Mouse (Mus musculus): ENCODE measurements at regions not wholly inside any gene's neighbourhood (a gene's known extent, or its start where the extent isn't known, plus 50 kb on each side); places are given as distances from the start of the nearest gene placed in this dataset.

- H3K9me3 ChIP-seq (ENCODE audit: control insufficient read depth, low read length), result no peaks in the 10 kb centered on the region
- no peak overlapping the region for H3K4me3 ChIP-seq (replicated peaks; ENCODE audit: low read length)
- ATAC-seq (ENCODE audit: low FRiP score, low read depth) (no peak), DNase-seq (ENCODE audit: low spot score) (no peak)
- no peak for TF ChIP-seq POLR2A (IDR thresholded peaks at IDR 0.05; ENCODE audit: borderline replicate concordance, extremely low read depth, insufficient read depth, insufficient read length)
- H3K27ac ChIP-seq (replicated peaks; ENCODE audit: low read depth, low read length), result no peak overlapping the region
- WGBS, result 71% methylated on average over 6 of the region's 6 CpGs
- no peaks in the 10 kb centered on the region for H3K27me3 ChIP-seq (ENCODE audit: control insufficient read depth, insufficient read depth, low read length)
- H3K4me2 ChIP-seq (replicated peaks; ENCODE audit: low read depth, low read length, severe bottlenecking), result no peak overlapping the region
- no peak overlapping the region for H3K9ac ChIP-seq (ENCODE audit: low read depth, low read length, severe bottlenecking)
- 0 out of 2 replicates have a peak, but pooled peaks cover 4% of the 10 kb centered on the region for H3K4me1 ChIP-seq (ENCODE audit: control insufficient read depth, insufficient read depth, low read length)
- no peaks in the 10 kb centered on the region for H3K36me3 ChIP-seq (ENCODE audit: control insufficient read depth, insufficient read depth, low read length)
These were observed 55.8 kb upstream of the Arntl start for GRCm38 (mm10) chr7:113151499-113151898.

- no peaks in the 10 kb centered on the region for H3K36me3 ChIP-seq (ENCODE audit: control insufficient read depth, insufficient read depth, low read length)
- TF ChIP-seq POLR2A (IDR thresholded peaks at IDR 0.05; ENCODE audit: borderline replicate concordance, extremely low read depth, insufficient read depth, insufficient read length), result no peak
- H3K4me1 ChIP-seq (ENCODE audit: control insufficient read depth, insufficient read depth, low read length), result no peaks in the 10 kb centered on the region
- no peak for DNase-seq (ENCODE audit: low spot score)
- no peaks in the 10 kb centered on the region for H3K27me3 ChIP-seq (ENCODE audit: control insufficient read depth, insufficient read depth, low read length)
- no peak for ATAC-seq (ENCODE audit: low FRiP score, low read depth)
- no peak overlapping the region for H3K4me2 ChIP-seq (replicated peaks; ENCODE audit: low read depth, low read length, severe bottlenecking)
- H3K9ac ChIP-seq (ENCODE audit: low read depth, low read length, severe bottlenecking), result no peak overlapping the region
- 92% methylated on average over 2 of the region's 2 CpGs for WGBS
- no peaks in the 10 kb centered on the region for H3K9me3 ChIP-seq (ENCODE audit: control insufficient read depth, low read length)
- no peak overlapping the region for H3K4me3 ChIP-seq (replicated peaks; ENCODE audit: low read length)
- no peak overlapping the region for H3K27ac ChIP-seq (replicated peaks; ENCODE audit: low read depth, low read length)
These were observed 53.9 kb upstream of the Arntl start for GRCm38 (mm10) chr7:113153386-113153785.

GRCm38 (mm10) chr7:113154066-113154465 is 53.2 kb upstream of the Arntl start:
- 76% methylated on average over 4 of the region's 4 CpGs for WGBS
- Histone ChIP-seq H3K4me2 (replicated peaks; ENCODE audit: low read depth, low read length, severe bottlenecking) (no peak overlapping the region), H3K4me1 (ENCODE audit: control insufficient read depth, insufficient read depth, low read length) (no peaks in the 10 kb centered on the region), H3K27me3 (ENCODE audit: control insufficient read depth, insufficient read depth, low read length) (no peaks in the 10 kb centered on the region), H3K4me3 (replicated peaks; ENCODE audit: low read length) (no peak overlapping the region), H3K36me3 (ENCODE audit: control insufficient read depth, insufficient read depth, low read length) (no peaks in the 10 kb centered on the region), H3K9me3 (ENCODE audit: control insufficient read depth, low read length) (no peaks in the 10 kb centered on the region), H3K27ac (replicated peaks; ENCODE audit: low read depth, low read length) (no peak overlapping the region), H3K9ac (ENCODE audit: low read depth, low read length, severe bottlenecking) (no peak overlapping the region)
- DNase-seq (ENCODE audit: low spot score) (no peak), ATAC-seq (ENCODE audit: low FRiP score, low read depth) (no peak)
- TF ChIP-seq POLR2A (IDR thresholded peaks at IDR 0.05; ENCODE audit: borderline replicate concordance, extremely low read depth, insufficient read depth, insufficient read length), result no peak

GRCm38 (mm10) chr7:113156366-113156765 is 50.9 kb upstream of the Arntl start:
- WGBS, result 77% methylated on average over 5 of the region's 5 CpGs
- ATAC-seq (ENCODE audit: low FRiP score, low read depth), result no peak
- Histone ChIP-seq H3K4me1 (ENCODE audit: control insufficient read depth, insufficient read depth, low read length) (no peaks in the 10 kb centered on the region), H3K27ac (replicated peaks; ENCODE audit: low read depth, low read length) (no peak overlapping the region), H3K4me3 (replicated peaks; ENCODE audit: low read length) (no peak overlapping the region), H3K4me2 (replicated peaks; ENCODE audit: low read depth, low read length, severe bottlenecking) (no peak overlapping the region), H3K27me3 (ENCODE audit: control insufficient read depth, insufficient read depth, low read length) (no peaks in the 10 kb centered on the region), H3K9ac (ENCODE audit: low read depth, low read length, severe bottlenecking) (no peak overlapping the region), H3K36me3 (ENCODE audit: control insufficient read depth, insufficient read depth, low read length) (no peaks in the 10 kb centered on the region), H3K9me3 (ENCODE audit: control insufficient read depth, low read length) (no peaks in the 10 kb centered on the region)
- no peak for TF ChIP-seq POLR2A (IDR thresholded peaks at IDR 0.05; ENCODE audit: borderline replicate concordance, extremely low read depth, insufficient read depth, insufficient read length)
- no peak for DNase-seq (ENCODE audit: low spot score)

GRCm38 (mm10) chr7:113156861-113157747 is 50.2 kb upstream of the Arntl start:
- no peaks in the 10 kb centered on the region for H3K27me3 ChIP-seq (ENCODE audit: control insufficient read depth, insufficient read depth, low read length)
- 82% methylated on average over 12 of the region's 12 CpGs for WGBS
- no peak for ATAC-seq (ENCODE audit: low FRiP score, low read depth)
- TF ChIP-seq POLR2A (IDR thresholded peaks at IDR 0.05; ENCODE audit: borderline replicate concordance, extremely low read depth, insufficient read depth, insufficient read length), result no peak
- no peaks in the 10 kb centered on the region for H3K9me3 ChIP-seq (ENCODE audit: control insufficient read depth, low read length)
- no peak for DNase-seq (ENCODE audit: low spot score)
- H3K36me3 ChIP-seq (ENCODE audit: control insufficient read depth, insufficient read depth, low read length), result no peaks in the 10 kb centered on the region
- no peak overlapping the region for H3K4me3 ChIP-seq (replicated peaks; ENCODE audit: low read length)
- H3K4me1 ChIP-seq (ENCODE audit: control insufficient read depth, insufficient read depth, low read length), result no peaks in the 10 kb centered on the region
- no peak overlapping the region for H3K4me2 ChIP-seq (replicated peaks; ENCODE audit: low read depth, low read length, severe bottlenecking)
- no peak overlapping the region for H3K27ac ChIP-seq (replicated peaks; ENCODE audit: low read depth, low read length)
- no peak overlapping the region for H3K9ac ChIP-seq (ENCODE audit: low read depth, low read length, severe bottlenecking)

Measured in limb, embryonic 14.5 days (tissue).